Mouse (Mus musculus): Measurements from ENCODE around the gene Ctdsp1.

The Ctdsp1 gene

GRCm38 (mm10) chr1:74390924-74391748 lies at the start of gene Ctdsp1:
TSS of gene Ctdsp1 (plus strand) at chr1:74391509.
- peak; percentile 71 for ATAC-seq (ENCODE audit: insufficient number of reproducible peaks, low FRiP score, low TSS enrichment)

- ATAC-seq (ENCODE audit: insufficient number of reproducible peaks, low FRiP score, low TSS enrichment), result no peak
These were observed 49.4 kb upstream of the Ctdsp1 start for GRCm38 (mm10) chr1:74341898-74342297.

GRCm38 (mm10) chr1:74342308-74342707 lies 49.0 kb upstream of the Ctdsp1 start:
- no peak for ATAC-seq (ENCODE audit: insufficient number of reproducible peaks, low FRiP score, low TSS enrichment)

- no peak for ATAC-seq (ENCODE audit: insufficient number of reproducible peaks, low FRiP score, low TSS enrichment)
These were observed 48.1 kb upstream of the Ctdsp1 start for GRCm38 (mm10) chr1:74343161-74343560.

- ATAC-seq (ENCODE audit: insufficient number of reproducible peaks, low FRiP score, low TSS enrichment), result no peak
These were observed 47.0 kb upstream of the Ctdsp1 start for GRCm38 (mm10) chr1:74344163-74344916.

- ATAC-seq (ENCODE audit: insufficient number of reproducible peaks, low FRiP score, low TSS enrichment), result no peak
These were observed 40.0 kb upstream of the Ctdsp1 start for GRCm38 (mm10) chr1:74351185-74351769.

- no peak for ATAC-seq (ENCODE audit: insufficient number of reproducible peaks, low FRiP score, low TSS enrichment)
These were observed 38.7 kb upstream of the Ctdsp1 start for GRCm38 (mm10) chr1:74352532-74353096.

GRCm38 (mm10) chr1:74353453-74354229 lies 37.7 kb upstream of the Ctdsp1 start:
- no peak for ATAC-seq (ENCODE audit: insufficient number of reproducible peaks, low FRiP score, low TSS enrichment)

- no peak for ATAC-seq (ENCODE audit: insufficient number of reproducible peaks, low FRiP score, low TSS enrichment)
These were observed 33.8 kb upstream of the Ctdsp1 start for GRCm38 (mm10) chr1:74357531-74357930.

GRCm38 (mm10) chr1:74359952-74360517 lies 31.3 kb upstream of the Ctdsp1 start:
- ATAC-seq (ENCODE audit: insufficient number of reproducible peaks, low FRiP score, low TSS enrichment), result no peak

- peak; percentile 82 for ATAC-seq (ENCODE audit: insufficient number of reproducible peaks, low FRiP score, low TSS enrichment)
These were observed 29.5 kb upstream of the Ctdsp1 start, which contains the start of gene Catip for GRCm38 (mm10) chr1:74361812-74362211. TSS of gene Catip (plus strand) at chr1:74362108.

GRCm38 (mm10) chr1:74362325-74363229 lies 28.7 kb upstream of the Ctdsp1 start:
- ATAC-seq (ENCODE audit: insufficient number of reproducible peaks, low FRiP score, low TSS enrichment), result no peak

GRCm38 (mm10) chr1:74363437-74363836 lies 27.9 kb upstream of the Ctdsp1 start:
- ATAC-seq (ENCODE audit: insufficient number of reproducible peaks, low FRiP score, low TSS enrichment), result no peak

GRCm38 (mm10) chr1:74364270-74364669 lies 27.0 kb upstream of the Ctdsp1 start:
- no peak for ATAC-seq (ENCODE audit: insufficient number of reproducible peaks, low FRiP score, low TSS enrichment)

- peak; percentile 74; the same call in 1 of the 2 replicates for ATAC-seq (ENCODE audit: insufficient number of reproducible peaks, low FRiP score, low TSS enrichment)
These were observed 23.2 kb upstream of the Ctdsp1 start for GRCm38 (mm10) chr1:74367886-74368645.

- no peak for ATAC-seq (ENCODE audit: insufficient number of reproducible peaks, low FRiP score, low TSS enrichment)
These were observed 21.3 kb upstream of the Ctdsp1 start for GRCm38 (mm10) chr1:74370040-74370439.

GRCm38 (mm10) chr1:74373372-74373771 lies 17.9 kb upstream of the Ctdsp1 start:
- no peak for ATAC-seq (ENCODE audit: insufficient number of reproducible peaks, low FRiP score, low TSS enrichment)

- ATAC-seq (ENCODE audit: insufficient number of reproducible peaks, low FRiP score, low TSS enrichment), result no peak
These were observed 16.3 kb upstream of the Ctdsp1 start, which contains the start of gene Slc11a1 for GRCm38 (mm10) chr1:74374980-74375379. TSS of gene Slc11a1 (plus strand) at chr1:74375195.
